Mouse (Mus musculus) kidney, adult 2 months (tissue): ENCODE data around the gene Ddt.

Experiments used
- CTCF ChIP-seq: fragments of 200-500 bp; conservative IDR thresholded peaks from 2 replicates; pipeline ENCODE4 v1.5.1; 2011; ENCODE audit warnings: low read depth, mild to moderate bottlenecking, control low read depth, low read length, moderate library complexity, mixed read lengths; ENCODE audit not compliant: insufficient read depth, insufficient read length
- POLR2A ChIP-seq: fragments of 200-500 bp; IDR thresholded peaks from one replicate; pipeline ENCODE4 v1.6.1; 2011; ENCODE audit warnings: low read depth, low read length, control low read depth

- TF ChIP-seq CTCF = no peak
- TF ChIP-seq POLR2A = no peak
These were observed 47.8 kb downstream of the Ddt start for GRCm38 (mm10) chr10:75725449-75725848.
